In the genomic region with DNA sequence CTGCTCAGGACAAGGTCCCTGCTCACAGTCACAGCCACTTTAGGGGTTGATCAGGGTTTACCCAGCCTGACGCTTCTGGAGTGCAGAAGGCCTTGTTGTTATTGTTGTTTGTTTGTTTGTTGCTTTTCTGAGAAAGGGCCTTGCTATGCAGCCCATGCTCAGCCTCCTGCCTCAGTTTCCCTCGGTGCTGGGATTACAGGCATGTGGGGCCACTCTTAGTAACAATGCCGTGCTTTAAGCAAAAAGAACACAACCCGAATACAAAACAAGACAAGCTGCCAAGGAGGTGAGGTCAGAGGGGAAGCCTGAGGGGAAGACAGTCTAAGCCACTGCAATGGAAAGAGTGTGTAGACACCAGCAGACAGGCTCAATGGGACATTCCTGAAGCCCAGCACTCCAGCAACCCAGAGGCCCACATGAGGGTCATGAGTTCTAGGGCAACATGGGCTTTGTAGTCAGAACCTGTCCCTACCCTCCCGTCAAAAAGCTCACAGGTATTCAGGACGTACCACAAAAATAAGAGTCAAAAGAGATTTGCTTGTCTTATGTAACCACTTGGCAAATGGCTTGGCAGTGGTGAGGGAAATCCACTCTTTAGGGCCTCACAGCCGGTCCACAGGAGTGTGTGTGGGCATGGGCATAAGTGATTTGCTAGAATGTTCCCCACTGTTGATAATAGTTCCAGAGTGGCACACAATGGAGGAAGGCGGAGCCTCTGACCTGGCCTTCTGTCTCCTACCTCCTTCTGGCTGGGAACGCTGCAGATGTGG, we compare ENCODE assay signal across 10 mouse cellular contexts. TPM values are rescaled to one million over a fixed set of nuclear protein-coding genes. Genes with fewer than 3 reads are reported as not detected.
DNase-seq lines count a peak whose midpoint lies in the region; ATAC-seq and TF ChIP-seq lines count a peak whose summit lies in the region.
"Had no signal": no experiment of that assay in that cellular context is flagged by ENCODE, and none has a peak within 500 bp of the region (broad histone marks: within the 10 kb centered on the region; RNA-seq: fewer than 3 reads in every experiment).

No protein-coding gene starts in this region.

- H3K4me1 ChIP-seq in spleen, adult 2 months (ENCODE audit: control insufficient read depth, insufficient read depth, insufficient read length) = no peaks in the 10 kb centered on the region
- peaks cover 30% of the 10 kb centered on the region for H3K4me1 ChIP-seq in limb, embryonic 10.5 days
- H3K4me1 ChIP-seq in stomach, postnatal 0 days (replicated peaks; ENCODE audit: control insufficient read depth, insufficient read depth) = no peaks in the 10 kb centered on the region

- ATAC-seq in stomach, postnatal 0 days (ENCODE audit: low FRiP score, low TSS enrichment) = no peak
- no peak for ATAC-seq in frontal cortex, adult (ENCODE audit: low TSS enrichment)
- ATAC-seq in CD4-positive, CD25-positive, alpha-beta regulatory T cell, adult 4 months = no peak

- H3K27ac ChIP-seq in spleen, adult 2 months (ENCODE audit: insufficient read depth, low read length) = peak overlapping the region; percentile 40
- H3K27ac ChIP-seq in limb, embryonic 10.5 days = peak overlapping the region; percentile 72; the same call in 1 of the 2 replicates
- peak overlapping the region; percentile 81 for H3K27ac ChIP-seq in stomach, postnatal 0 days (replicated peaks)
- H3K27ac ChIP-seq: macrophage had no signal

- H3K36me3 ChIP-seq in spleen, adult 2 months (ENCODE audit: control insufficient read depth, insufficient read depth, low read length) = no peaks in the 10 kb centered on the region
- no peaks in the 10 kb centered on the region for H3K36me3 ChIP-seq in limb, embryonic 10.5 days
- no peaks in the 10 kb centered on the region for H3K36me3 ChIP-seq in stomach, postnatal 0 days (ENCODE audit: control insufficient read depth, insufficient read depth, low read length)

- no peak overlapping the region for H3K4me3 ChIP-seq in spleen, adult 2 months (ENCODE audit: extremely low read depth, insufficient read depth, insufficient read length)
- peak overlapping the region; percentile 48 for H3K4me3 ChIP-seq in limb, embryonic 10.5 days
- H3K4me3 ChIP-seq in stomach, postnatal 0 days (ENCODE audit: low read depth, low read length) = no peak overlapping the region

- H3K4me2 ChIP-seq in stomach, postnatal 0 days (replicated peaks; ENCODE audit: low read depth) = no peak overlapping the region

- DNase-seq in heart, adult 11 months = peak; percentile 95
- no peak for DNase-seq in heart, adult 8-10 months (ENCODE audit: low spot score)
- DNase-seq in spleen, adult 2 months (ENCODE audit: low read depth in 1 of 2, low spot score in 2 of 2) = no peak
- no peak for DNase-seq in spleen, postnatal 14 days (ENCODE audit: low spot score in 2 of 2)
- no peak for DNase-seq in limb, embryonic 10.5 days (ENCODE audit: low spot score)
- DNase-seq in stomach, postnatal 0 days (ENCODE audit: low spot score) = no peak
- DNase-seq: kidney, adult 9 months had no signal

- 55% methylated on average over 9 of the region's 9 CpGs for WGBS in spleen, adult 2 months
- WGBS in limb, embryonic 10.5 days = 75% methylated on average over 9 of the region's 9 CpGs
- WGBS in stomach, postnatal 0 days = 62% methylated on average over 9 of the region's 9 CpGs

- TF ChIP-seq CTCF in spleen, adult 2 months (IDR thresholded peaks at IDR 0.05; ENCODE audit: extremely low read depth, insufficient read depth, insufficient read length, insufficient replicate concordance) = no peak
- no peak for TF ChIP-seq CTCF in stomach, postnatal 0 days (IDR thresholded peaks at IDR 0.05; ENCODE audit: low read depth)

- H3K27me3 ChIP-seq in spleen, adult 2 months (ENCODE audit: control insufficient read depth, insufficient read depth, low read length) = peaks cover 8% of the 10 kb centered on the region
- H3K27me3 ChIP-seq in limb, embryonic 10.5 days (ENCODE audit: low read depth, poor library complexity, severe bottlenecking) = 0 out of 2 replicates have a peak, but pooled peaks cover 5% of the 10 kb centered on the region
- H3K27me3 ChIP-seq in stomach, postnatal 0 days (ENCODE audit: control insufficient read depth, insufficient read depth, low read length) = no peaks in the 10 kb centered on the region

- no peak overlapping the region; the same call in 1 of the 2 replicates for H3K9ac ChIP-seq in stomach, postnatal 0 days (ENCODE audit: low read length)

- H3K9me3 ChIP-seq in limb, embryonic 10.5 days (replicated peaks) = no peaks in the 10 kb centered on the region
- no peaks in the 10 kb centered on the region for H3K9me3 ChIP-seq in stomach, postnatal 0 days (ENCODE audit: control insufficient read depth, low read length)

- no peak for TF ChIP-seq EP300 in stomach, postnatal 0 days (optimal IDR thresholded peaks at IDR 0.05)

- no peak for TF ChIP-seq POLR2A in spleen, adult 2 months (IDR thresholded peaks at IDR 0.05; ENCODE audit: low read depth, low read length)

RNA-seq across cellular contexts. Expression of gene Grap, which starts 36.4 kb away (rescaled TPM):
- 10 to 100 TPM in 3 of 4 experiments, 1 to 10 TPM in 1; 8.5 to 12.2 (median 11.5) TPM for total RNA-seq in heart, adult 8-10 months (2022)
- polyA plus RNA-seq in spleen, adult 2 months (2012; rRNA removed) = 85.6 and 97.1 TPM in 2 replicates
- 6.9 and 7.1 TPM in 2 replicates for polyA plus RNA-seq in limb, embryonic 10.5 days (2016; fragmentation: Nextera tagmentation; extraction: Ambion mirVana)
- 4.6 and 4.9 TPM in 2 replicates for polyA plus RNA-seq in stomach, postnatal 0 days (2015; fragmentation: Nextera tagmentation; extraction: Ambion mirVana)
- 100 to 1,000 TPM; 220 to 344 TPM for polyA plus RNA-seq in CD4-positive, CD25-positive, alpha-beta regulatory T cell, adult 4 months (2017; shearing (Covaris generic))

RNA-seq across cellular contexts. Expression of gene Epn2, which starts 37.2 kb away (rescaled TPM):
- 10 to 100 TPM; 21.1 to 28.0 (median 23.5) TPM for total RNA-seq in heart, adult 8-10 months (2022)
- 9.3 and 10.4 TPM in 2 replicates for polyA plus RNA-seq in spleen, adult 2 months (2012; rRNA removed)
- 20.3 and 24.1 TPM in 2 replicates for polyA plus RNA-seq in limb, embryonic 10.5 days (2016; fragmentation: Nextera tagmentation; extraction: Ambion mirVana)
- polyA plus RNA-seq in stomach, postnatal 0 days (2015; fragmentation: Nextera tagmentation; extraction: Ambion mirVana) = 15.8 and 17.8 TPM in 2 replicates
- under 1 TPM; 0.26 to 0.86 TPM for polyA plus RNA-seq in CD4-positive, CD25-positive, alpha-beta regulatory T cell, adult 4 months (2017; shearing (Covaris generic))

Comparison
In these comparisons a context has a peak if more than half of its experiments do, and no peak if none do; other contexts are left out.
1. RNA of gene Grap, which starts 36.4 kb away (polyA plus RNA-seq): 220 to 344 TPM in CD4-positive, CD25-positive, alpha-beta regulatory T cell, adult 4 months and 85.6 to 97.1 TPM in spleen, adult 2 months; 6.9 to 7.1 TPM in limb, embryonic 10.5 days and 4.6 to 4.9 TPM in stomach, postnatal 0 days; every median in the first group is over 10 times any median in the second.
2. Peak in every context shown above with its lines, with median percentiles within 50 percentile points of each other: H3K27ac ChIP-seq.